Mouse (Mus musculus) kidney, embryonic 15.5 days (tissue): Measurements from ENCODE around the gene Slc12a8. TPM values are rescaled to one million over a fixed set of nuclear protein-coding genes. Genes with fewer than 3 reads are reported as not detected.

Experiments used
- ATAC-seq: fragments of 200-750 bp; cut with Nextera tagmentation; replicated peaks from 2 replicates; pipeline ENCODE4 v1.8.0; 2017; ENCODE audit warnings: moderate TSS enrichment; ENCODE audit not compliant: low FRiP score
- H3K27ac ChIP-seq: fragments of 300-500 bp; sonication (generic); 2 replicates; pipeline ENCODE4 v1.5.1; 2015; ENCODE audit warnings: mild to moderate bottlenecking, inconsistent platforms
- H3K27me3 ChIP-seq: fragments of 300-500 bp; sonication (generic); 2 replicates; pipeline ENCODE4 v1.6.1; 2015; ENCODE audit warnings: inconsistent platforms
- H3K36me3 ChIP-seq: fragments of 300-500 bp; sonication (generic); 2 replicates; pipeline ENCODE4 v1.6.1; 2015; ENCODE audit warnings: inconsistent platforms
- H3K4me1 ChIP-seq: fragments of 300-500 bp; sonication (generic); 2 replicates; pipeline ENCODE4 v1.6.1; 2015; ENCODE audit warnings: inconsistent platforms
- H3K4me2 ChIP-seq: fragments of 300-500 bp; sonication (generic); 2 replicates; pipeline ENCODE4 v1.6.1; 2015; ENCODE audit warnings: moderate library complexity, mild to moderate bottlenecking, inconsistent platforms
- H3K4me3 ChIP-seq: fragments of 300-500 bp; sonication (generic); replicated peaks from 2 replicates; pipeline ENCODE4 v1.5.1; 2015; ENCODE audit warnings: mild to moderate bottlenecking, inconsistent platforms
- H3K9ac ChIP-seq: fragments of 300-500 bp; sonication (generic); 2 replicates; pipeline ENCODE4 v1.6.1; 2015; ENCODE audit warnings: mild to moderate bottlenecking, inconsistent platforms
- H3K9me3 ChIP-seq: fragments of 300-500 bp; sonication (generic); replicated peaks from 2 replicates; pipeline ENCODE4 v1.6.1; 2016; ENCODE audit warnings: inconsistent platforms
- WGBS: fragments of 180-500 bp; shearing (Covaris S2); methylation state at CpG from one replicate; pipeline ENCODE4 v1.1.7; 2015; ENCODE audit warnings: mixed read lengths; 5-methylcytosine and 5-hydroxymethylcytosine counted together
- polyA plus RNA-seq: library from polyadenylated mRNA; unstranded; fragments of >200 nt; fragmentation: Nextera tagmentation; extraction: Ambion mirVana; gene quantifications from 2 replicates; pipeline ENCODE4 v1.2.1, GENCODE M21; 2015

The Slc12a8 gene
- polyA plus RNA-seq, 1 experiment from 2014 or later: 0.84 TPM

GRCm38 (mm10) chr16:33641779-33642178, 124.7 kb downstream of the Slc12a8 start:
- Histone ChIP-seq H3K9ac (no peak overlapping the region), H3K4me3 (no peak overlapping the region), H3K4me1 (no peaks in the 10 kb centered on the region), H3K9me3 (no peaks in the 10 kb centered on the region), H3K36me3 (no peaks in the 10 kb centered on the region), H3K27me3 (no peaks in the 10 kb centered on the region), H3K27ac (no peak overlapping the region), H3K4me2 (no peak overlapping the region)
- WGBS: 60% methylated on average over 3 of the region's 3 CpGs
- ATAC-seq: no peak

- H3K4me1 ChIP-seq: no peaks in the 10 kb centered on the region
- 89% methylated on average over 6 of the region's 6 CpGs for WGBS
- H3K27me3 ChIP-seq: no peaks in the 10 kb centered on the region
- H3K27ac ChIP-seq: no peak overlapping the region
- no peak overlapping the region for H3K9ac ChIP-seq
- no peaks in the 10 kb centered on the region for H3K36me3 ChIP-seq
- ATAC-seq: no peak
- no peak overlapping the region for H3K4me2 ChIP-seq
- H3K9me3 ChIP-seq: peaks cover 2% of the 10 kb centered on the region; the same call in 1 of the 2 replicates
- H3K4me3 ChIP-seq: no peak overlapping the region
Observed at GRCm38 (mm10) chr16:33653116-33653515, 136.0 kb downstream of the Slc12a8 start.

GRCm38 (mm10) chr16:33655443-33655842, 138.3 kb downstream of the Slc12a8 start:
- H3K27ac ChIP-seq: no peak overlapping the region
- no peaks in the 10 kb centered on the region for H3K27me3 ChIP-seq
- 95% methylated on average over 3 of the region's 3 CpGs for WGBS
- no peaks in the 10 kb centered on the region; the same call in 1 of the 2 replicates for H3K9me3 ChIP-seq
- no peak overlapping the region for H3K4me2 ChIP-seq
- no peak overlapping the region for H3K9ac ChIP-seq
- no peak overlapping the region for H3K4me3 ChIP-seq
- peaks cover 7% of the 10 kb centered on the region; the same call in 1 of the 2 replicates for H3K4me1 ChIP-seq
- H3K36me3 ChIP-seq: no peaks in the 10 kb centered on the region
- no peak for ATAC-seq

- Histone ChIP-seq H3K4me3 (no peak overlapping the region), H3K27me3 (no peaks in the 10 kb centered on the region), H3K36me3 (no peaks in the 10 kb centered on the region), H3K9ac (no peak overlapping the region), H3K9me3 (no peaks in the 10 kb centered on the region), H3K4me1 (peaks cover 7% of the 10 kb centered on the region; the same call in 1 of the 2 replicates), H3K4me2 (no peak overlapping the region), H3K27ac (no peak overlapping the region)
- ATAC-seq: no peak
- 92% methylated on average over 3 of the region's 3 CpGs for WGBS
Observed at GRCm38 (mm10) chr16:33657191-33657590, 140.1 kb downstream of the Slc12a8 start.

- Histone ChIP-seq H3K36me3 (no peaks in the 10 kb centered on the region), H3K4me1 (peaks cover 7% of the 10 kb centered on the region; the same call in 1 of the 2 replicates), H3K4me2 (no peak overlapping the region), H3K9ac (no peak overlapping the region), H3K27me3 (no peaks in the 10 kb centered on the region), H3K27ac (no peak overlapping the region), H3K4me3 (no peak overlapping the region), H3K9me3 (no peaks in the 10 kb centered on the region)
- ATAC-seq: no peak; the same call in 1 of the 2 replicates
- 96% methylated on average over 3 of the region's 3 CpGs for WGBS
Observed at GRCm38 (mm10) chr16:33658121-33658520, 141.0 kb downstream of the Slc12a8 start.

GRCm38 (mm10) chr16:33659521-33659920, 142.4 kb downstream of the Slc12a8 start:
- ATAC-seq: no peak
- Histone ChIP-seq H3K4me2 (no peak overlapping the region), H3K4me3 (no peak overlapping the region), H3K36me3 (no peaks in the 10 kb centered on the region), H3K27me3 (no peaks in the 10 kb centered on the region), H3K9ac (no peak overlapping the region), H3K4me1 (peaks cover 7% of the 10 kb centered on the region; the same call in 1 of the 2 replicates), H3K27ac (no peak overlapping the region), H3K9me3 (no peaks in the 10 kb centered on the region)
- 93% methylated on average over 5 of the region's 5 CpGs for WGBS

- no peak overlapping the region for H3K4me3 ChIP-seq
- H3K4me1 ChIP-seq: peaks cover 7% of the 10 kb centered on the region; the same call in 1 of the 2 replicates
- no peak overlapping the region for H3K27ac ChIP-seq
- H3K27me3 ChIP-seq: no peaks in the 10 kb centered on the region
- H3K4me2 ChIP-seq: no peak overlapping the region
- H3K9ac ChIP-seq: no peak overlapping the region
- H3K36me3 ChIP-seq: no peaks in the 10 kb centered on the region
- no peaks in the 10 kb centered on the region for H3K9me3 ChIP-seq
- 55% methylated on average over 5 of the region's 5 CpGs for WGBS
- ATAC-seq: no peak
Observed at GRCm38 (mm10) chr16:33660125-33660524, 143.0 kb downstream of the Slc12a8 start.

- no peak for ATAC-seq
- Histone ChIP-seq H3K4me2 (no peak overlapping the region), H3K4me1 (peaks cover 7% of the 10 kb centered on the region; the same call in 1 of the 2 replicates), H3K4me3 (no peak overlapping the region), H3K9ac (no peak overlapping the region), H3K36me3 (no peaks in the 10 kb centered on the region), H3K27me3 (no peaks in the 10 kb centered on the region), H3K27ac (no peak overlapping the region), H3K9me3 (no peaks in the 10 kb centered on the region)
- WGBS: 96% methylated on average over 10 of the region's 10 CpGs
Observed at GRCm38 (mm10) chr16:33662841-33663240, 145.7 kb downstream of the Slc12a8 start.

- WGBS: 81% methylated on average over 6 of the region's 6 CpGs
- no peak for ATAC-seq
- Histone ChIP-seq H3K4me2 (no peak overlapping the region), H3K27ac (no peak overlapping the region), H3K27me3 (no peaks in the 10 kb centered on the region), H3K4me3 (no peak overlapping the region), H3K9me3 (no peaks in the 10 kb centered on the region), H3K9ac (no peak overlapping the region), H3K4me1 (no peaks in the 10 kb centered on the region), H3K36me3 (no peaks in the 10 kb centered on the region)
Observed at GRCm38 (mm10) chr16:33666226-33666625, 149.1 kb downstream of the Slc12a8 start.

- H3K4me1 ChIP-seq: no peaks in the 10 kb centered on the region
- H3K9ac ChIP-seq: no peak overlapping the region
- no peaks in the 10 kb centered on the region for H3K27me3 ChIP-seq
- H3K36me3 ChIP-seq: no peaks in the 10 kb centered on the region
- H3K4me3 ChIP-seq: no peak overlapping the region
- no peak overlapping the region for H3K4me2 ChIP-seq
- 89% methylated on average over 4 of the region's 4 CpGs for WGBS
- no peak overlapping the region for H3K27ac ChIP-seq
- ATAC-seq: no peak
- no peaks in the 10 kb centered on the region for H3K9me3 ChIP-seq
Observed at GRCm38 (mm10) chr16:33666985-33667538, 149.9 kb downstream of the Slc12a8 start.

GRCm38 (mm10) chr16:33668448-33668847, 151.3 kb downstream of the Slc12a8 start:
- Histone ChIP-seq H3K9me3 (no peaks in the 10 kb centered on the region), H3K4me2 (no peak overlapping the region), H3K27ac (no peak overlapping the region), H3K4me3 (no peak overlapping the region), H3K36me3 (no peaks in the 10 kb centered on the region), H3K27me3 (no peaks in the 10 kb centered on the region), H3K4me1 (no peaks in the 10 kb centered on the region), H3K9ac (no peak overlapping the region)
- no peak for ATAC-seq
- 86% methylated on average over 2 of the region's 2 CpGs for WGBS

GRCm38 (mm10) chr16:33669072-33669471, 151.9 kb downstream of the Slc12a8 start:
- no peaks in the 10 kb centered on the region for H3K4me1 ChIP-seq
- H3K4me2 ChIP-seq: no peak overlapping the region
- no peak overlapping the region for H3K4me3 ChIP-seq
- no peak overlapping the region for H3K27ac ChIP-seq
- no peaks in the 10 kb centered on the region for H3K27me3 ChIP-seq
- H3K36me3 ChIP-seq: no peaks in the 10 kb centered on the region
- H3K9me3 ChIP-seq: no peaks in the 10 kb centered on the region
- no peak for ATAC-seq
- H3K9ac ChIP-seq: no peak overlapping the region
- 84% methylated on average over 1 of the region's 1 CpGs for WGBS

GRCm38 (mm10) chr16:33670340-33670739, 153.2 kb downstream of the Slc12a8 start:
- Histone ChIP-seq H3K9me3 (no peaks in the 10 kb centered on the region), H3K27me3 (no peaks in the 10 kb centered on the region), H3K36me3 (no peaks in the 10 kb centered on the region), H3K4me2 (no peak overlapping the region), H3K9ac (no peak overlapping the region), H3K27ac (no peak overlapping the region), H3K4me3 (no peak overlapping the region), H3K4me1 (peaks cover 3% of the 10 kb centered on the region; the same call in 1 of the 2 replicates)
- 72% methylated on average over 3 of the region's 3 CpGs for WGBS
- no peak for ATAC-seq
